Mouse (Mus musculus) spleen, adult 2 months (tissue): ENCODE data around the gene Gja1. TPM values are rescaled to one million over a fixed set of nuclear protein-coding genes. Genes with fewer than 3 reads are reported as not detected.

Experiments
- DNase-seq, 2 experiments: peaks; one replicate each; pipeline versions ENCODE4 v3.0.0 to v3.0.0-alpha.2; 2012 to 2021; ENCODE audit warnings: low spot score in 2 of 2, low read depth in 1 of 2
- H3K27ac ChIP-seq: fragments of 200-500 bp; 2 replicates; pipeline ENCODE4 v1.5.1; 2012; ENCODE audit warnings: low read length, inconsistent platforms; ENCODE audit not compliant: insufficient read depth
- H3K27me3 ChIP-seq: fragments of 200-500 bp; 2 replicates; pipeline ENCODE4 v1.6.1; 2012; ENCODE audit warnings: mild to moderate bottlenecking, moderate library complexity, low read length, inconsistent platforms; ENCODE audit not compliant: control insufficient read depth, insufficient read depth
- H3K36me3 ChIP-seq: fragments of 200-500 bp; 2 replicates; pipeline ENCODE4 v1.6.1; 2012; ENCODE audit warnings: mild to moderate bottlenecking, low read length, inconsistent platforms; ENCODE audit not compliant: control insufficient read depth, insufficient read depth
- H3K4me1 ChIP-seq: fragments of 200-500 bp; 2 replicates; pipeline ENCODE4 v1.6.1; 2011; ENCODE audit warnings: inconsistent platforms; ENCODE audit not compliant: control insufficient read depth, insufficient read depth, insufficient read length
- H3K4me3 ChIP-seq: fragments of 200-500 bp; 2 replicates; pipeline ENCODE4 v1.5.1; 2011; ENCODE audit warnings: mild to moderate bottlenecking, inconsistent platforms; ENCODE audit not compliant: insufficient read depth, insufficient read length; ENCODE audit errors: extremely low read depth
- CTCF ChIP-seq: fragments of 200-500 bp; IDR thresholded peaks from 2 replicates; pipeline ENCODE4 v1.5.1; 2011; ENCODE audit warnings: mild to moderate bottlenecking, inconsistent platforms; ENCODE audit not compliant: insufficient read depth, insufficient read length, insufficient replicate concordance; ENCODE audit errors: extremely low read depth
- POLR2A ChIP-seq: fragments of 200-500 bp; IDR thresholded peaks from 2 replicates; pipeline ENCODE4 v1.6.1; 2011; ENCODE audit warnings: low read depth, low read length, inconsistent platforms
- WGBS: fragments of 180-500 bp; shearing (Covaris S2); methylation state at CpG from one replicate; pipeline ENCODE4 v1.1.7; 2018; 5-methylcytosine and 5-hydroxymethylcytosine counted together
- polyA plus RNA-seq: library from polyadenylated mRNA; depleted of rRNA; stranded (reverse); fragments of >200 nt; gene quantifications from 2 replicates; pipeline ENCODE4 v1.2.3, GENCODE M21; 2012; rRNA removed

Gene Gja1
- 6.4 and 6.7 TPM in 2 replicates for polyA plus RNA-seq

GRCm38 (mm10) chr10:56377097-56377965 lies at the start of gene Gja1:
TSS of gene Gja1 (plus strand) at chr10:56377330.
- Histone ChIP-seq H3K4me1 (no peaks in the 10 kb centered on the region), H3K36me3 (no peaks in the 10 kb centered on the region), H3K27me3 (peaks cover 8% of the 10 kb centered on the region), H3K27ac (peak within 1 kb of the TSS; percentile 29), H3K4me3 (peak within 1 kb of the TSS; percentile 42)
- 2% methylated on average over 23 of the region's 23 CpGs for WGBS
- TF ChIP-seq CTCF (no peak), POLR2A (no peak)
- DNase-seq = no peak

- Histone ChIP-seq H3K27ac (no peak overlapping the region), H3K36me3 (no peaks in the 10 kb centered on the region), H3K4me3 (no peak overlapping the region), H3K27me3 (no peaks in the 10 kb centered on the region), H3K4me1 (no peaks in the 10 kb centered on the region)
- no peak for TF ChIP-seq POLR2A
- TF ChIP-seq CTCF = peak; percentile 81; the same call in 1 of the 2 replicates
- peak; percentile 11 to 67 for DNase-seq
- WGBS = 49% methylated on average over 6 of the region's 6 CpGs
Measured at GRCm38 (mm10) chr10:56338851-56339489, 38.2 kb upstream of the Gja1 start.

GRCm38 (mm10) chr10:56360472-56360871 lies 16.7 kb upstream of the Gja1 start:
- no peak overlapping the region for H3K4me3 ChIP-seq
- no peak for DNase-seq
- H3K27ac ChIP-seq = no peak overlapping the region
- H3K36me3 ChIP-seq = no peaks in the 10 kb centered on the region
- 84% methylated on average over 4 of the region's 4 CpGs for WGBS
- H3K27me3 ChIP-seq = no peaks in the 10 kb centered on the region
- no peak for TF ChIP-seq CTCF
- H3K4me1 ChIP-seq = no peaks in the 10 kb centered on the region

- WGBS = 13% methylated on average over 7 of the region's 7 CpGs
- TF ChIP-seq POLR2A (no peak), CTCF (peak; percentile 56; the same call in 1 of the 2 replicates)
- peak in 1 of 2 experiments; percentile 52 for DNase-seq
- no peaks in the 10 kb centered on the region for H3K27me3 ChIP-seq
- H3K36me3 ChIP-seq = no peaks in the 10 kb centered on the region
- H3K4me1 ChIP-seq = no peaks in the 10 kb centered on the region
- H3K27ac ChIP-seq = no peak overlapping the region
- no peak overlapping the region for H3K4me3 ChIP-seq
Measured at GRCm38 (mm10) chr10:56369073-56369472, 8.1 kb upstream of the Gja1 start.

- H3K4me3 ChIP-seq = no peak overlapping the region
- no peak for DNase-seq
- H3K4me1 ChIP-seq = no peaks in the 10 kb centered on the region
- TF ChIP-seq POLR2A (no peak), CTCF (no peak)
- H3K27me3 ChIP-seq = peaks cover 5% of the 10 kb centered on the region
- WGBS = 49% methylated on average over 8 of the region's 8 CpGs
- H3K36me3 ChIP-seq = no peaks in the 10 kb centered on the region
- H3K27ac ChIP-seq = no peak overlapping the region
Measured at GRCm38 (mm10) chr10:56373021-56373720, 4.0 kb upstream of the Gja1 start.

GRCm38 (mm10) chr10:56374169-56374568 lies 3.0 kb upstream of the Gja1 start:
- H3K36me3 ChIP-seq = no peaks in the 10 kb centered on the region
- peaks cover 7% of the 10 kb centered on the region for H3K27me3 ChIP-seq
- no peaks in the 10 kb centered on the region for H3K4me1 ChIP-seq
- no peak for DNase-seq
- TF ChIP-seq CTCF (no peak), POLR2A (no peak)
- H3K4me3 ChIP-seq = no peak overlapping the region
- H3K27ac ChIP-seq = no peak overlapping the region
- WGBS = 85% methylated on average over 5 of the region's 5 CpGs
